Mouse (Mus musculus) central nervous system, embryonic 11.5 days (tissue): Measurements from ENCODE around the gene Slc35d3. TPM values are rescaled to one million over a fixed set of nuclear protein-coding genes. Genes with fewer than 3 reads are reported as not detected.

Source experiments
- polyA plus RNA-seq: library from polyadenylated mRNA; depleted of rRNA; stranded (reverse); fragments of >200 nt; gene quantifications from 2 replicates; pipeline ENCODE4 v1.2.3, GENCODE M21; 2012; rRNA removed

Slc35d3 gene
- polyA plus RNA-seq, result 1.2 and 1.6 TPM in 2 replicates

DNA sequence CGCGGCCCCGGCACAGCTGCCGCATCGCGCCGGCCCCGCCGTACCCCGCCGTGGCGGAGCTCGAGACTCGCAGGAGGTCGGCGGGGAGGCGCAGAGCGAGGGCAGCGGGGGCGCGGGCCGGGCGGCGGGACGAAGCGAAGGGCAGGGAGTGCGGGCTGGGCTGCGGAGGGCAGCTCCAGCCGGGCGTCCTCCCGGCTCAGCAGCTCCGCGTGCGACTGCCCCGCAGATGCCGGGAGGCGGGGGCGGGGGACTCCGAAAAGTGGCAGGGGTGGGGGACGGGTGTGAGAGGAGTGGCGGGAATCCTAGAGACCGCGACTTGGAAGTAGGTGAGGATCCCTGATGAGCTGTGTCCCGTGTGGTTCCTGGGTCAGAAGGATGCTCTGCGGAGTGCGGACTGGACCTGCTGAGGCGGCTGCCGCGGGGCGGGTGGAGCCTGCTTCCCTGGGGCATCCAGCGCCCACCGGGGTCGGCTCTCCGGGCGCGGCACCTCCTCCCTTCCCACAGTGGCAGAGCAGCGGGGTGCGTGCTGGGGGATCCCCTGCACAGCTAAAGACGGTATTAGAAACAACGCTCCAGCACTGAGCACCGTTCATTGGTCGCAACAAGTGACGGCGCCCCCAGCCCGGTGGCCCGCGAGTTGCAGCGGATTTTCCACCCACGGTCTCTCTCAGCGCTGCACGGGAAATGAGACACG lies at the start of gene Slc35d3:
Slc35d3 (minus strand) TSS at position 462 of the 694 bp plus-strand sequence.

Other genes starting within 250 kb of the Slc35d3 start
- 0.02 TPM in 1 of 2 replicates, not detected in the other for gene Il22ra2, start 229.5 kb downstream of the Slc35d3 start, polyA plus RNA-seq
- gene Il20ra, start 138.9 kb downstream of the Slc35d3 start, polyA plus RNA-seq, result 0.04 and 0.07 TPM in 2 replicates
- 18.5 and 21.0 TPM in 2 replicates for gene Pex7, start 56.2 kb upstream of the Slc35d3 start, polyA plus RNA-seq
- 1.7 and 2.2 TPM in 2 replicates for gene Map3k5, start 83.0 kb upstream of the Slc35d3 start, polyA plus RNA-seq